Mouse (Mus musculus) CH12.LX (cell line): ENCODE data around the gene Zfp60.

ENCODE experiments used
- CTCF ChIP-seq, 2 experiments: IDR thresholded peaks in 1 of 2; conservative IDR thresholded peaks in 1 of 2; 2 replicates each; pipeline ENCODE4 v1.5.1; 2011 to 2012; ENCODE audit warnings: low read depth in 2 of 2, low read length in 2 of 2, improper control_type of control experiment in 1 of 2, inconsistent platforms in 1 of 2, mild to moderate bottlenecking in 1 of 2, moderate library complexity in 1 of 2
- E2F4 ChIP-seq: IDR thresholded peaks from 2 replicates; pipeline ENCODE4 v1.6.1; 2011; ENCODE audit warnings: low read depth, low read length, improper control_type of control experiment; ENCODE audit not compliant: insufficient replicate concordance
- EP300 ChIP-seq: IDR thresholded peaks from 2 replicates; pipeline ENCODE4 v1.6.1; 2011; ENCODE audit warnings: low read length, improper control_type of control experiment
- HCFC1 ChIP-seq: IDR thresholded peaks from 2 replicates; pipeline ENCODE4 v1.6.1; 2012; ENCODE audit warnings: low read depth, mild to moderate bottlenecking, inconsistent platforms, low read length, improper control_type of control experiment
- MAZ ChIP-seq: IDR thresholded peaks from 2 replicates; pipeline ENCODE4 v1.6.1; 2012; ENCODE audit warnings: low read depth, mild to moderate bottlenecking, inconsistent platforms, low read length, improper control_type of control experiment, moderate library complexity
- POLR2A ChIP-seq: IDR thresholded peaks from 2 replicates; pipeline ENCODE4 v1.6.1; 2011; ENCODE audit warnings: low read depth, mild to moderate bottlenecking, improper control_type of control experiment, low read length
- SIN3A ChIP-seq: IDR thresholded peaks from 2 replicates; pipeline ENCODE4 v1.6.1; 2012; ENCODE audit warnings: low read length, improper control_type of control experiment, inconsistent platforms
- USF2 ChIP-seq: conservative IDR thresholded peaks from 2 replicates; pipeline ENCODE4 v1.6.1; 2011; ENCODE audit warnings: low read depth, low read length, improper control_type of control experiment
- ZC3H11A ChIP-seq: IDR thresholded peaks from 2 replicates; pipeline ENCODE4 v1.6.1; 2012; ENCODE audit warnings: low read depth, mild to moderate bottlenecking, inconsistent platforms, low read length, improper control_type of control experiment
- ZMIZ1 ChIP-seq: IDR thresholded peaks from 2 replicates; pipeline ENCODE4 v1.6.1; 2012; ENCODE audit warnings: low read depth, mild to moderate bottlenecking, inconsistent platforms, low read length, improper control_type of control experiment

GRCm38 (mm10) chr7:27756351-27757047, 25.3 kb downstream of the Zfp60 start:
- TF ChIP-seq ZMIZ1, result no peak
- no peak for TF ChIP-seq CTCF (conservative IDR thresholded peaks at IDR 0.05 in 1 of 2, IDR thresholded peaks at IDR 0.05 in 1 of 2; ENCODE audit: low read depth in 2 of 2, low read length in 2 of 2)
- no peak for TF ChIP-seq MAZ
- no peak for TF ChIP-seq POLR2A
- no peak for TF ChIP-seq ZC3H11A
- no peak for TF ChIP-seq USF2
- no peak for TF ChIP-seq EP300
- TF ChIP-seq HCFC1, result no peak
- no peak for TF ChIP-seq SIN3A
- TF ChIP-seq E2F4, result no peak
